Mouse (Mus musculus): ENCODE data around the gene Ing3.

The Ing3 gene

DNA sequence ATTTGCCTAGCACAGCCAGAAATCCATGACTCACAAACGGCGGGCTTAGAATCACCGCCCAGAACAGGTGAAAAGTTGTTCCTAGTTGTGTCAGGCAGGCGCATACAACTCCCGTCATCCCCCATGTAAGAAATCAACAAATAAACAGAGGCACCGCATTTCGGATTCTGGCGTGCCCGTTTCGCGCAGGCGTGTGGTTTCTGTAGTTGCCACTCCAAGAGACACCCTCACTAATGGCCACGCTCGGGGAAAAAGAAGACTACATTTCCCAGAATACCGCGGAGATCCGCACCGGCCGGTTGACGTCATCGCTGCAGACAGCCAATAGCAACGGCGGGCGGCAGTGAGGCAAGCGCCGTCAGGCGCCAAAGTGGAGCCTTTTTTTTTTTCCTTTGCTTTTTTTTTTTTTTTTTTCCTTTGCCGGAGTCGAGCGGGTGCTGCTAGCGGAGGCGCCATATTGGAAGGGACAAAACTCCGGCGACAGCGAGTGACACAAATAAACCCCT lies at the start of gene Ing3:
Gene Ing3, plus strand, starts transcription at position 346 of the 506 bp plus-strand sequence.
- peak; percentile 99 for DNase-seq

DNA sequence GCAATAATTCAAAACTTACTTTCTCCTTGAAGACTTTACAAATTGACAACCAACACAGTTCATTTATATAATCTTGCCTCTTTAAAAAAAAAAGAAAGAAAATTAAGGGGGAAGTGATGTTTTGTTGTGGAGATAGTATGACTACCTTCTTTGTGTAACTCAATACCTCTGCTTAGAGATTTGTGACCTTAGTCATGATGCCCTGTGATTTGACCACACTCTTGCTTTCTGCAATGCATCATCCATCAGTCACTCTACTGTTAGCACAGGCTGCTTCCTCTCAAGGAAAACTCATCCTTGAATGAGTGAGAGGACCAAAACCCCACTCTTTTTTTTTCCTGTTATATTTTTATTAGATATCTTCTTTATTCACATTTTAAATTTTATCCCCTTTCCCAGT lies 39.7 kb upstream of the Ing3 start:
- DNase-seq: no peak

DNA sequence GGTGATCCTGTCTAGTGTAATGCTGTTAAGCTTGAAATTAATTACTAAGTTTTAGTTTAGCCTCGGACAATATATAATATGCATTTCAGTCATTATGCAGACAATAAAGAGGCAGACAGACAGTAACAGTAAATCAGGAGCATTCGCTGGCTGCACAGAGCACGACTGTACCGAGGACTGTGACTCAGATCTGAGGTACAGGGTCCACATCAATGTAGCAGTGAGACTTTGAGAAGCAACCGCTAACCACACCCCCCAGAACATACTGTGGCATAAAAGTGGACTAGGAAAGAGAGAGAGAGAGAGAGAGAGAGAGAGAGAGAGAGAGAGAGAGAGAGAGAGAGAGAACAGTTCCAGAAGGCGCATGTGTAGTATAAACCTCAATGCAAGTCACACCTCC lies 38.6 kb upstream of the Ing3 start:
- DNase-seq: no peak

DNA sequence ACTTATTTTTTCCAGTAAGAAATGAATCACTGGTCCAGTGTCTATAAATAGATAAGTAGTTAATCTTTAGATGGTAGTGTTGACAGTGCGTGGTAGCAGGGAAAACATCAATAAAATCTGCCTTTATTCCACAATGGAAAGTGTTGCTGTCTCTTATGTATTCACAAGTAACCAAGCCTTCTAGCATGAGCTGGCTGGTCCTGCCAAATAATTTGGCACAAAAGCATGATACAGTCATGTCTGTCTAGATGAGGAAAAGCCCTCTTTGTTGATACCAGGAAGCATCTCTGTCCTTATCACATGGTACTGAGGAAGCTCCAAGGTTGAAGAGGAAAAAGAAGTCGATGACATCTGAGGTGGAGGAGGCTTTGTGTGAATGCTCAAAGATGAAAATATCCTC lies 32.8 kb upstream of the Ing3 start:
- DNase-seq: no peak

DNA sequence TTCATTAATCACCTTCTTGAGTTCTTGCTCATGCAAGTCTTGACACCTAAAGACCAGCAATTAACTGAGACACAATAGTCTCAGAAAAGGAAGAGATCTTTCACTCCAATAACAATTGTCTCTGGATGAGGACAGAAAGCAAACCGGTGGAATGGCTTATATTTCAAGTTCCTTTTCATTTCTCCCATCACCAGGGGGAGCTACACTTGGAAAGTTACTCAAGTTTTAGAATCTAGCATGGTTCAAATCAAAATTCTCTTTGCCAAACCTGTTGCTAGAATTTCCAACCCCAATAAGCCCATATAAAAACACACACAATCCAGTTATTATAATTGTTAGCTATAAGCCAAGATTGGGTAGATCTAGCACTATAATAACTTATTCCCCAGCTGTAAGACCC lies 25.2 kb upstream of the Ing3 start:
- DNase-seq: no peak

DNA sequence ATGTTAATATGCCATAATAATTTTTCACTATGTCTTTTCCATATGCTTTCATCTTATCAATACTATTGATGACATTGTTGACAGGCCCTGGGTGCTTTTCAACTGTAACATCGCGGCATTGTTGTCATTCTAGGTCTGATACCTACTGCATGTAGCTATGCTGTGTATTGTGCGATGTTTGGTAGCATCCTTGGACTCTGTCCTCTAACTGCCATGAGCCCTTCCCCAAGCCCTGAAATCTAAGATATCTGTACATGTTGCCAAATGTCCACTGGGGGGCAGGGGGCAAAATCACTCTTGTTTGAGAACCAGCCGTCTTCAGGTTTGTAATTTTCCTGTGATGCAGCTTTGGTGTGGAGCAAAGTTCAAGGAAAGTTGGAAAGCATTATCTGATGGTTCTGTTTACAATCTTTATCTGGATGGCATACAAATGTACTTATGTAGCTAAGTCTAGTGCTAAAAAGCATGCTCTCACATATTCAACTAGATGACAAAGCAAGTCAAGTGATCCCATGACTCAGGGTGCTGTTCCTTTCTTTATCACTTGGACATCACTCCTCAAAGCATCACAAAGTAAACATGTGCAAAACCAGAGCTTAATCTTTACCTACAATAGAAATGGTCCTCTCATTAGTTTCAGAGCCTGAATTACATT lies 11.3 kb upstream of the Ing3 start:
- no peak for DNase-seq

DNA sequence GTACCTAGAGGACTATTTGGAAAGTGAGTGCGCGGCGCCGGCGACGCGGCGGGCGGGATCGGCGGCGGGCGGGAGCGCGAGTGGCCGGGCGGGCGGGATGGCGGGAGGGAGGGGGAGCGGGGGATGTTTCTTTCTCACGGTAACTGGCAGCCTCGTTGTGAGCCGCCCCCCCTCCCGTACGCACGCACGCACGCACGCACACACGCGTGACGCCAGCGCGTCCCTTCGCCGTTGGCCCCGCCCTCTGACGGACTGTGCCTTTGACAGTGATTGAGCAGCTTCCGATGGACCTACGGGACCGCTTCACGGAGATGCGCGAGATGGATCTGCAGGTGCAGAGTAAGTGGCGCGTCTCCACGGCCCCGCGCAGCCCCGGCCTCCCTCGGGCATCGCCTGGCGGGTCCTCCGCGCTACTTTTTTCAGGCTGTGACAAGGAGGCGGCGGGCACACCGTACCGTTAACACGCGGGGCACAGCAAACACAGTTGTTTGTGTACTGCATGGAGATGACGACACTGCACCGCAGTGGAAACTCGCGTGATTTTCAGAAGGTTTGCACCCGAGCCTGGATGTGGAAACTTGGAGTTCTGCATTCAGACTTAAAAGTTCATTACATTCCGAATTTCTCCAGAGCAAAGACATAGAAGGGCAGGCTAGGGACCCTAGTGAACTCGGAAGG lies 539 bp downstream of the Ing3 start:
- peak; percentile 98 for DNase-seq

DNA sequence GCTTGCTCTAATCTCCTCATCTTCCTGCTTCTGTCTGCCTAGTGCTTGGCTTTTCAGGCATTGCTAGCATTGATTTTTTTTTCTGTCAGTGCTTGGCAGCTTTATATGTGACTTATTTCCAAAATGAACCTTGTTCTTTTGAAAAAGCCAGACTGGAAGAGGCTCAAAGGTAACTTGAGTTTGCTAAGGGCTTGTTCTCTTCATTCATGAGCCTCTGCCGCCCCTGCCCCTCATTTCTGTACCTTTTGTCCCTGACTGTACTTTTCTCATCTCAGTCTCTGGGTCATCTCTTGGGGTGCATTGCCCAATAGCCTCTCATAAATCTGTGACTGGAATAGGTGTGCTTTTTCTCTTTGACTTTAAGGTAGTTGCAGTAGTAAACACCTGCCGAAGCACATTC lies 1.3 kb downstream of the Ing3 start:
- DNase-seq: peak; percentile 19

DNA sequence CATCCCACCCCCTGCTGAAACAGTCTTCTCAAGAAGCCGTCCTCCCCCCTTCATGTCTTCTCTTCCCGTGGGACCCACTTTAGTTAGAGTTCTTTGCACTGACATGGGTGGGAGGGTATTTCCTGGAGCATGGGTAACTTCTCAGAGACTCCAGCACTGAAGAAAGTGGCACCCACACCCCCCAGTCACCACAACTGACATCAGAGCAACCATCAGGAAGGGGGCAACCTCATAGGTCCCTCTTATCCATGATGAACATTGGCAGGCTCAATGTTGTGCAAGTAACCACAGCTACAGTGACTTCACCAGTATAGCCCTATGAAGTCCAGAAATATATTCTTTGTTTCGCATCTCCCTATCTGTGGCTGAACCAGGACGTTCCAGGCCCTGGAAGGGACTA lies 6.1 kb downstream of the Ing3 start:
- DNase-seq: no peak

DNA sequence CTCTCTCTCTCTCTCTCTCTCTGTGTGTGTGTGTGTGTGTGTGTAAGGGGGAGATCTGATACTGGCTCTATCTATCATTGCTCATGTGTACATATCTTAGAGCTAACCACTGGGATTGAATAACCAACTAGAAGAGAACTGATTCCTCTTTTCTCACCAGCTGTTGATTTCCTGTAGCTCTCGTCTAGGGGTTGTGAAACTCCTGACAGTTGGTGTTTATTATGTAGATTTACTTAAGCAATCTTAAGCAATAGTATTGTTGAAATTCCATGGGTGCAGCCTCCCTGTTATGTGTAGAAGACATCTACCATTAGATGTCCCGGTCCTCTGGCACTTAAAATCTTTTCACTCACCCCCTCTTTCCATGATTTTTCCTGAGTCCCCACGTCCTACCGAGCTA lies 9.6 kb downstream of the Ing3 start:
- DNase-seq: no peak

DNA sequence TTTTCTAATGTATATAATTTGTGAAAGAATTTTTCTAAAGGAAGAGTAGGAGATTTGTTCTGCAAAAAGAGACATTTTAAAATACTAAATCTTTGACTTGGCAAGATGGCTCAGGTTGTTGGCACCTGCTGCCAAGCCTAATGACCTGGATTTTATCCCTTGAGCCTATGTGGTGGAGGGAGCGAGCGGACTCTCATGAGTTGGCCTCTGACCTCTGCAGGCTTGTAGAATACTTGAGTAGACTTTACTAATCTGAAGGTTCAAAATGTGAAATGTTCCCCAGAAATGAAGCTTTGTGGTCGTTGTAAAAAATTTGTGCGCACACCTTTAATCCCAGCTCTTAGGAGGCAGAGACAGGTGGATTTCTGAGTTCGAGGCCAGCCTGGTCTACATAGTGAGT lies 10.5 kb downstream of the Ing3 start:
- DNase-seq: no peak

DNA sequence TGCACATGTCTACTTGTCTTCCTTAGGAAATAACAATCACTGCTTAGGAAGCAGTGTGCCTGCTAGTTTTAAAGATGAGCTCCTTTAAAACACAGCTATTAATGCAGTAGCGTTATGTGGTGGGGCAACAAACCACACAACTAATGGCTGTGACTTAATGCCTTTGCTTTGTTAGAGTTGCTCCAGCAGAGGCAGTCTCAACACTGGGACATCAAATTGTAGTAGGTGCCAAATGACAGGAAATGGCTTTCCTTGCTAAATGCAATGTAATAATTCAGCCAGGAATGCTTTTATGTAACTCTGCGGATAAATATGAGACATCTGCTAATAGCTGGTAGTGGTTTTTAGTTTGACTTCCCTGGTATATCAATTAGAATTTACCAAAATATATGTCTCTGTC lies 28.2 kb downstream of the Ing3 start:
- no peak for DNase-seq

DNA sequence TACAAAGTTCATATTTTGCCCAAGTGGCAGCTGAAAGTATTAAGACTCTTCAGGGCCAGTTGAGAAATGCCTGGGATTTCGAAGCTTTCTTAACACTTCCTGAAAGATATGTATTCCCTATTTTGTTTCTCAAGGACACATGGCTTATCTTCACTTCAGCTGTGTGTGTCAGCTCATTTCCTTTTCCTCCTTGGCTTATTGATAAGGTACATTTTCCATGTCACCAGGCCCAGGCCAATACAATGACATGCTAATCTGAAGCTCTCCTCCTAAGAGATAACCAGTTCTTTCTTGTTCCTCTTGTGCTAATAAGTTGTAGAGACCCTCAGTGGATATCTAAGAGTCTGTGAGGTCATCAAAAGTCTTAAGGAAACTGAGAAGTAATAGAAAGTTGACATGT lies 31.7 kb downstream of the Ing3 start:
- DNase-seq: no peak

DNA sequence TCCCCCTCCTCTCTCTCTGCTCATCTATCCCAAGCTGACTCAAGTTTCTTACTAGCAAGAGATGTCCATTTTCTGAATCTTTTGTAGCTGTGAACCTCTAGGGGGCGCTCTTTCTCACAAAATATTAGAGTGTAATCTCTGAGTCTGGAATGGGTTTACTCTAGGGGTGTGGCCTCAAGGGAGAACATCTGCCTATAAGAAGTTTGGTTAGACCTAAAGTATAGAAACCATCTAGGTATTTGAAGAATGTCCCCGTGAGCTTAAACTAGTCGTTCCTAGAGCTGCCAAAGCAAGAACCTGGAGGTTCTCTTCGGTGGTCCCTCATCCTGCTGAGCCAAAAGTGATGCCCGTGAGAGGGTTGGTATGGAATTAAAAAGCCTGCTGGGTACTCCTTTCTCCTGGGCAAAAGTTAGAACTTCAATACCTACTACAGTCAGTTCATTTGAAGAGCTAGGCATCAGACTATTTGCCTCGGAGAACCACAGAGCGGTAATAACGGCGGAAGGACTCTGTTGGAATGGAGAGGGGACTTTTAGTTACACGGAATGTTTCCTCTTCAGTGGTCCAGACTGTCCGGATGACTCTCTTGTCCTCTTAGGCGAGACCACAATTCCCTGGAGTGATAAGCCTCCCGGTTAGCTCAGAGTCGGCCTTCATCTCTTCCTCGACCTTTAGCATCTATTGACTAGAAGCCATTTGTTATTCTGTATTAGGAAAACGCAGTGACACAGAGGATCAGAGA lies 35.8 kb downstream of the Ing3 start:
- DNase-seq: peak; percentile 6

DNA sequence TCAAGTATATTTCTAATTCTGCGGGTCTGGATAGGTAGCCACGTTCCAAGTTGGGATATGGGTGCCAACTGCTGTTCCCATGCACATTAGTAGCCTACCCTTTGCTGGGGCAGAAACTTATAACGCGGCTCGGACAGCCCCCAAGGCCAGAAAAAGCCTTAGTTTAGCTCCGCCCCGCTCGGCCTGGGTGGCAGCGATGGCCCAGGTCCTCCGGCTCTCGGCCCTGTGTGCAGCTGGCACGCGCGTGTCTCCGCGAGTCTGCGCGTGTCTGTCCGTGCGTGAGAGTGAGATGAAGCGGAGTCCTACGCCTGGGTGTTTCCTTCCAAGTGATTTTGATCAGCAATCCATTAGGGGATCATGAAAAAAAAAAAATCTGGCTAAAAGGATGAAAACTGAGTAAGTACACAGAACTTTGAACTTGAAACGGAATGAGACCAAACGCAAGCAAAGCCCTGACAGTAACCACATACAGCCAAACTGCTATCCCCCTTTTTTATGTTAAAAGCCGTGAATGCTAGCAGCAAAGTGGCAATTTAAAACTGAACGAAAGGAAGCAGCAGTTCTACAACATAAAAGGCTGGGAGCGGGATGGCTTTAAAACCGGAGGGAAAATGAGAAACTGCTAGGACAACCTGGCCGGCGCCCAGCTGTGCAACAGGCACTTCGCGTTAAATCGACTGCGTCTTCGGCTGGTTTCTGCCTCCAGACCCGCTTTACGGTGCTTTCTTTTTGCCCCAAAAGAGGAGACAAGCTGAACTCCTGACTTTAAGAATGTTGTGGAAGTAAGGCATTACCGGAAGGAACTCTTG lies 36.6 kb downstream of the Ing3 start, which contains the start of gene Cped1:
Gene Cped1, plus strand, starts transcription at position 185 of the 809 bp plus-strand sequence.
- DNase-seq: peak; percentile 8

DNA sequence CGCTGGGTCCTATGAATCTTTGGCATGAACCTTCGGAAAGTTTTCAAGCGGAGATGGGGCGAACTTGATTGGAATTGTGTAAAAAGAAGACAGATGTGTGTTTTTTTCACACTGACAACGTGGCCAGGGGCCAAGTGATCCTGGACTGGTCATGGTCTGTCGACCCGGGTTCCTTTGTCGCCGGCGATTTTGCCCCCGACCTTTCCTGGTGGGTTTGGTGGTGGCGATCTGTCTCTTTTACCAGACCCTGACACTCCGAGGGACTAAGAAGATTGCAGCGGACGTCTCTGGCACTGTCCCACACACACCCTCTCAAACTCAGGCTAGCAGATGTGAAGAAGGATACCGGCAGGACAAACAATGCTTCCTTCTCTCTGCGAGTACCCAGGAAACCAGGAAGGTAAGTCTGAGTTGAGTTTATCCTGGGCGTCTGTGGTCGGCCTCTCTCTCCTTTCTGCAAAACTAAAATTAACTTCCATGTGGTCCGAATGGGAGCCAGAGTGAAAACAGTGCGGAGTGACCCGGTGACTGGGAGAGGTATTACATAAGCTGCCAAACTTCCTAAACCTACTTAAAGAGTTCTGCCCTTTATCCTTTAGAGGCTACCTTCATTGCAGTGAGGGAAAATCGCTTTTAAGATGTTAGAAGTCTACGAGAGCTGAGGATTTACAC lies 37.4 kb downstream of the Ing3 start:
- DNase-seq: no peak

DNA sequence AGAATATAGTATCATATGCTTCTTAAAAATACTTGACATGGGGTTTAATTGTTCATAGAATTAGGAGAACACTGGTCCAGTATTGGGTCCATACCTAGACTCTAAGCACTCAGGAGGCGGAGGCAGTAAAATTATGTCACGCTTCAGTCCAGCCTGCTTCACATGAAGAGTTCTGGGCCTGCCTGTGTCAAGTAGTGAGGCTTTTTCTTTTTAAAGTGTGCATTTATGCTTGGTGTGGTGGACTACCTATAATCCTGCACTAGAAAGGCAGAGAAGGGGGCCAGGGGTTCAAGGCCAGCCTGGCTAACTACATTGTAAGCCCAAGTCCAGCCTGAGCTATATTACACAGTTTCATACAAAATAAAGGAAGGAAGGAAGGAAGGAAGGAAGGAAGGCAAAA lies 38.2 kb downstream of the Ing3 start:
- no peak for DNase-seq

DNA sequence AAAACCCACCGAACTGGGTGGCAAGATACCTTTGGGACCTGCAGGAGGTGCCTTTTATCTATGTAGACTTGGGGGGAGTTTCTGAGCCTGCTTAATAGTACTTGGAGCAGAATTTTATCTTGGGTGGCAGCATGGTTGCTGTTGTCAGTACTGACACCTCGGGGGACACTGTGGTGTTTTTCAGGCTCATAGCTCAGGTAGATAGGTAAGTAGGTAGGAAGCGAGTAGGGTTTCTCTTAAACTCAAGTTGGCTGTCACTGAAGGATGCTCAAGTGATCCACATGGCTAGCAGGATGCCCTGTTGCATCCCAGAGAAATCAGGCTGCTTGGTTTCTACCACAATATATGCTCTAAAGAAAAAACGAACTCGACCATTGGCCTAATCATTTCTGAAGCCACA lies 38.9 kb downstream of the Ing3 start:
- DNase-seq: no peak

DNA sequence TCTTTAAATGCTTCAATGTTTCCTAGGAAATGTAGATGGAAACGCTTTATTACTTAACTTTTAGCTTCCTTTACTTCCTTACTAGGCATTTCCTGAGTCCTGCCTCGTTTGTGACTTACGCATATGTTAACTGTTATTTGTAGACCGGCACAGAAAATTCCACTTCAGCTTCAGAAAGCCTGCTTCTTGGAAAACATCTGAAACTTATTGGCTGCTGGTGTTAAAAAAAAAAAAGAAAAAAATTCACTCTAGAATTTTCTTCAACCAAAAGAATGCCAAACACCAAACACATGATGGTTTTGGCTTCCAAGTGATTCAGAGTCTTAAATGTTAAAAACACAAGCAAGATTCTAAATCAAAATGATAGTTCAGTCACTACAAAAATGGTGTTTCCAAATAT lies 39.7 kb downstream of the Ing3 start:
- no peak for DNase-seq

DNA sequence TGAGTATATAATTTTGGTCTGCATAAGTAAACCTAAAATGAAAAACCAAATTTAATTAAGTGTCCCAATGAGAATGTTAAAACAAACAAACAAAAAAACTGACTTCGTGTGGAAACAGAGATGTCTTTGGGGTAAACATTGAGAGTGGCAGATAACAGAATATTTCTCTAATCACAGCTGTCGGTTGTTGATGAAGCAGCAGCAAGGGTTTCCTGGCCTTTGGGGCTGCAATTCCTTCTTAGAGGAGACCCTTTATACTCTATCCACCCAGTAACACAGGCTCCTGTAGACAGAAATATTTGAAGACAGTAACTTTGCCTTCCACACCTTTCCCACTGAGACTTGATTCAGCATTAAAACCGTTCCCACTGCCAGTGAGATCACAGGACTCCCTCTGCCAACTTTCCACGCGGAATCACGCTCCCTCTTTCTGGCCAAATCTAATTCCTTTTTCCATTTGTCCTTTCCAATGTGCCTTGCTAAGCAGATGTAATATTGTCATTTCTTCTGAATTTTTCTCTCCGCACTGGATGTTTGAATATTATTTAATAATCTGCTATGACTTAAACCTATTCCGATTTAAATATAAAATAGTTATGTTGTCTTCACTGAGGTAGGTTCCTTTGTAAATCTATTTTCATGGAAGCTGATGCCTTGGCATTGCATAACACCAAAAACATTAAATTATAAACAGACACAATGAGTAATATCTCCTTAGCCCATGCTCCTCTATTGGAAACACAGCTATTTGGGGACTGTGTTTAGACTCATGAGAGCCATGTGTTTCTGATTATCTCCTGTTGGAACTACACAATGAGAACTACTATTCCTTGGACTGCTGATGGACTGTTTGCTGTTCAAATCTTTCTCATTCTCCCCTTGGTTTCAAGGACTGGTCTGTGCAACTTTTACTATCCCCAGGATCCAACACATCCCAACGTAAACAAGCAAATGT lies 41.1 kb downstream of the Ing3 start:
- DNase-seq: no peak

DNA sequence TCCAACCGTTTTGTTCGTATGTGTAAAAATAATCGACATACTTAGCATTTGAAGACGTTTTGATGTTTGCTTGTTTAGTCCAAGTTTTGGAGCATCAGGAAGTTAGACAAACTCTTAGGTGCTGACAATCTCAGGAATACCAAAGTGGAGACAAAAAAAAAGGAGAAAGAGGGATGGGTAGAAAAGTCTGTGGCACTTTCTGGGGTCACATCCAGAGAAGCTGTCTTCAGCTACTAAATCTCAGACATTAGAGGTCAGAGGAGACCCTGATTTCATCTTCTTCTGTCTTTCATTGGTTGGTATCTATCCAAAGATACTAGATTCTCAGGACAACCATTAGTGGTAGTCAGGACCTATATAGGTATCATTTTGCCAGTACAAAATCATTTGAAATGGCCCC lies 41.8 kb downstream of the Ing3 start:
- DNase-seq: no peak
